Mouse (Mus musculus) ES-E14 (cell line): Measurements from ENCODE around the gene Plekhh2. TPM values are rescaled to one million over a fixed set of nuclear protein-coding genes. Genes with fewer than 3 reads are reported as not detected.

Experiments
- DNase-seq: peaks from one replicate; pipeline ENCODE4 v3.0.0-alpha.2; 2013; ENCODE audit warnings: low read depth, low spot score
- H3K27ac ChIP-seq: 2 replicates; pipeline ENCODE4 v1.5.1; 2012; ENCODE audit warnings: low read depth, mild to moderate bottlenecking, low read length, moderate library complexity, mixed read lengths; ENCODE audit not compliant: poor library complexity, insufficient read depth, severe bottlenecking
- H3K36me3 ChIP-seq: 2 replicates; pipeline ENCODE4 v1.6.1; 2012; ENCODE audit warnings: mild to moderate bottlenecking, low read length, moderate library complexity, mixed read lengths; ENCODE audit not compliant: control insufficient read depth, poor library complexity, insufficient read depth, severe bottlenecking
- H3K4me1 ChIP-seq, 2 experiments: fragments of 150-350 bp in 1 of 2; sonication (generic) in 1 of 2; 2 replicates each; pipeline ENCODE4 v1.6.1; 2012; ENCODE audit warnings: low read length in 2 of 2, mild to moderate bottlenecking in 1 of 2, mixed read lengths in 1 of 2; ENCODE audit not compliant: control insufficient read depth in 2 of 2, insufficient read depth in 2 of 2, poor library complexity in 1 of 2
- H3K4me3 ChIP-seq, 2 experiments: fragments of 150-350 bp in 1 of 2; sonication (generic) in 1 of 2; 2 replicates each; pipeline ENCODE4 v1.5.1; 2012; ENCODE audit warnings: low read length in 2 of 2, low read depth in 1 of 2, mild to moderate bottlenecking in 1 of 2, mixed read lengths in 1 of 2; ENCODE audit not compliant: insufficient read depth in 1 of 2, poor library complexity in 1 of 2, severe bottlenecking in 1 of 2
- H3K9ac ChIP-seq: 2 replicates; pipeline ENCODE4 v1.6.1; 2012; ENCODE audit warnings: low read depth, mild to moderate bottlenecking, low read length, mixed read lengths; ENCODE audit not compliant: poor library complexity, insufficient read depth, severe bottlenecking
- H3K9me3 ChIP-seq: fragments of 150-350 bp; sonication (generic); 2 replicates; pipeline ENCODE4 v1.6.1; 2012; ENCODE audit warnings: low read depth, mild to moderate bottlenecking, low read length; ENCODE audit not compliant: control insufficient read depth, insufficient read depth
- CHD2 ChIP-seq: IDR thresholded peaks from 2 replicates; pipeline ENCODE4 v1.6.1; 2014; ENCODE audit warnings: mild to moderate bottlenecking, low read depth, low read length, inconsistent platforms
- HCFC1 ChIP-seq: IDR thresholded peaks from 2 replicates; pipeline ENCODE4 v1.6.1; 2012; ENCODE audit warnings: low read length, inconsistent platforms, borderline replicate concordance; ENCODE audit not compliant: insufficient read depth
- MAFK ChIP-seq: IDR thresholded peaks from 2 replicates; pipeline ENCODE4 v1.6.1; 2014; ENCODE audit warnings: mild to moderate bottlenecking, low read depth, low read length, inconsistent platforms; ENCODE audit not compliant: insufficient read depth
- ZC3H11A ChIP-seq: IDR thresholded peaks from 2 replicates; pipeline ENCODE4 v1.6.1; 2012; ENCODE audit warnings: low read depth, mild to moderate bottlenecking, inconsistent platforms, low read length, borderline replicate concordance
- ZNF384 ChIP-seq: IDR thresholded peaks from 2 replicates; pipeline ENCODE4 v1.6.1; 2012; ENCODE audit warnings: low read depth, low read length, inconsistent platforms
- in situ Hi-C, 2 experiments: fragments of 600-800 bp; cut with MboI; formaldehyde crosslinking; loops; one replicate each; pipeline ENCODE4 v1.15.1; 2025; ENCODE audit warnings: low sequenced_read_pairs in 2 of 2, inconsistent platforms in 1 of 2; ENCODE audit not compliant: unreplicated experiment in 2 of 2
- total RNA-seq: library from RNA; depleted of rRNA; stranded (reverse); fragments of 300-350 nt; gene quantifications from 2 replicates; pipeline ENCODE4 v1.2.3, GENCODE M21; 2012

Gene Plekhh2
- total RNA-seq, 1 experiment, result 4.0 TPM

DNA sequence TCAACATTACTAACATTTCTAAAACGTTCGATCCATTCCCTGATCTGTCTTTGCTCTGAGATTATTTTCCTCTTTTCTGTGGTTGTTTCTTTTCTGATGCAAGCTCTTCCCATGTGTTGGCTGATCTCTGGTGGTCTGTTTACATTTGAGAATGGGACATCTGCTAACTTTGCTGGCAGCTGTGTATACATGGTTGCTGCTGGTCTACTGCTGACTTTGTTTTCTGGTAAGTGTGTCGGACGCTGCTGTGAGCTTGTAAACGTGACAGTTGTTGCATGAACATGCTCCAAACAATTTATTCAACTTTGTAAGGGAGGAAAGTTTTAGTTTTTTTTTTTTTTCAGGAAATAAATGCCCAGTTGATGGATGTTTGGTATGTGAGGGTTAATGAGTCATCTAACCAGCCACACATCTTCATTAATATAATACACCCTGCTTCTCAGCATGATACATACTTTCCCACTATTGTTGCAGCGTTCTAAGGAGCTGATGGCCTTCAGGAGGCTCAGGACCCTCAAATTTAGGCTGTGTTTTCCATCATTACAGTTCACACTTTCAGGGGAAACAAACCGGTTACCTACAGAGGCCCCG is 21.3 kb downstream of the Plekhh2 start:
- Histone ChIP-seq H3K4me3 (no peak overlapping the region), H3K9me3 (no peaks in the 10 kb centered on the region), H3K4me1 (no peaks in the 10 kb centered on the region; a peak in 1 of 4 replicates), H3K27ac (no peak overlapping the region), H3K36me3 (no peaks in the 10 kb centered on the region), H3K9ac (no peak overlapping the region)
- in situ Hi-C loops, result no loop called here
- TF ChIP-seq CHD2 (no peak), ZC3H11A (no peak), MAFK (no peak), HCFC1 (no peak), ZNF384 (no peak)
- DNase-seq, result no peak

DNA sequence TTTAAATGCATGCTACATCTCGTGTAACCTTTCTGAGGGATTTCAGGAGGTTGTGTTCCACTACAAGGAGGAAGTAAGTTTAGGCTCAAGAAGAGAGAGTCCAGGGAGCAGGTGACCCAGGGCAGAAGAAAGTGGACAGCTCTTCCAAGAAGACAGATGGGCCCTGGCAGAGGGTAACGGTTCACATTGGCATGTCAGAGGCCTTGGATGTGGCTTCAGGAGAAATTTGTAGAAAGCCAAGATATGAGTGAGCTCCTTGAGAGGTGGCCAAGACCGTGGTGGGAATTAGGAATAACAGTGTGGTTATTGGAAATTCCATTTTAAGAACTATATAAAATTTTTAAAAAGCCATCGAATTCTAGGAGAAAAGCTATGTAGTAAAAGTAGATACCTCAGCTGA is 22.1 kb downstream of the Plekhh2 start:
- no peak overlapping the region for H3K27ac ChIP-seq
- DNase-seq, result no peak
- no peak for TF ChIP-seq HCFC1
- TF ChIP-seq MAFK, result no peak
- no peak for TF ChIP-seq CHD2
- TF ChIP-seq ZNF384, result no peak
- no peaks in the 10 kb centered on the region for H3K36me3 ChIP-seq
- no peak overlapping the region for H3K4me3 ChIP-seq
- H3K4me1 ChIP-seq, result no peaks in the 10 kb centered on the region
- H3K9me3 ChIP-seq, result no peaks in the 10 kb centered on the region
- no peak overlapping the region for H3K9ac ChIP-seq
- in situ Hi-C loops, result no loop called here

DNA sequence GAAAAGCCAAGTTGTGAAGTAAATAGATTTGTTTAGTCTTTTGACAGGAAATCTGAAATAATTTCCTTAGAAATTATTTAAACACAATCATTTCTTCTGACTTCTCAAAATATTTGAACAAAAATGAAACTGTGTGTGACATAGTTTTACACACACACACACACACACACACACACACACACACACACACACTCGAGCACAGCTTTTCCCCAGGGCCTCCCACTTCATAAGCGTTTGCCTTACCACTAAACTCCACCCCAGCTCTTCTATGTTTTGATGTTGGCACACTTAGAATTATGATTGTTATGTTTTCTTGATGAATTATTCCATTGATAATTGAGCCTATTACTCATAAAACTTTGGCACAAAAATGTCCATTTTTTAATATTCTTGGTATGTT is 22.9 kb downstream of the Plekhh2 start:
- in situ Hi-C loops, result no loop called here
- H3K4me1 ChIP-seq, result no peaks in the 10 kb centered on the region
- no peak overlapping the region for H3K9ac ChIP-seq
- H3K36me3 ChIP-seq, result no peaks in the 10 kb centered on the region
- TF ChIP-seq HCFC1, result no peak
- TF ChIP-seq ZNF384, result no peak
- no peak for TF ChIP-seq ZC3H11A
- no peak for TF ChIP-seq CHD2
- no peak for TF ChIP-seq MAFK
- H3K9me3 ChIP-seq, result no peaks in the 10 kb centered on the region
- no peak for DNase-seq
- no peak overlapping the region for H3K27ac ChIP-seq
- H3K4me3 ChIP-seq, result no peak overlapping the region

DNA sequence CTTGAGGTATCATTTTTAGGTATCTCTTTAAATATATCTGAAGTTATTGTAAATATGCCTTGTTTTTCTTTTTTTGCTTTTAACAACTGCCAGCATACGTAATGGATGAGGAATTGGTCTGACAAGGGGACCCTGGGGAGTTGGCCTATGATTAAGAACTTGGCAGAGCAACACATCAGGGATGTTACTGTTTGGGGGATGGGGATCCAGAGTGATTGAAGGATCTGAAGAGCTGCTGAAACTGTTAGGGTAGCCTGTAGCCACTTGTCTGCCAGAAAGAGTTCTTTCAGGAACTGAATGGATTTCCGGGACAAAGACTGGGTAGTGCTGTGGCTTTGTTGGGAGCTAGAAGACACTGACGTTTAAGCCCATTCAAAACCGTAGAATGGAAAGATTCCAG is 23.5 kb downstream of the Plekhh2 start:
- in situ Hi-C loops, result no loop called here
- TF ChIP-seq CHD2, result no peak

DNA sequence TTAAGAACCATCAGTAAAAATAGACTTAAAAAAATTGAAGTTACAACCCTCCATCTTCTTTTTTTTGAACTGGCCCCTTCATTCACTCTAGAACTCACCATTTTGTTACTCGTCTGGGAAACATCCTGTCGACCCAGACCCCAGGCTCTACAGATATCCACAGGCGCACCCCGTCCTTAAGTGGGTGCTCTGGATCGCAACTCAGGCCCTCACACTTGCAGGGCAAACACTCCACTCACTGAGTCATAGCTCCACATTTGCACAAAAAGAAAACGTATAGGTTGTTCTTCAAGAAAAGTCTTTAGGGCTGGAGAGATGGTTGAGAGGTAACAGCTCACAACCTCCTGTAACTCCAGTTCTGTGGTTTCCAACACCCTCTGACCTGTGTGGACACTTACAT is 25.6 kb downstream of the Plekhh2 start:
- DNase-seq, result no peak
- TF ChIP-seq CHD2 (no peak), HCFC1 (no peak), MAFK (no peak), ZNF384 (no peak), ZC3H11A (no peak)
- Histone ChIP-seq H3K27ac (no peak overlapping the region), H3K4me3 (no peak overlapping the region), H3K9me3 (no peaks in the 10 kb centered on the region), H3K9ac (no peak overlapping the region), H3K4me1 (no peaks in the 10 kb centered on the region), H3K36me3 (no peaks in the 10 kb centered on the region)
- in situ Hi-C loops, result no loop called here

More for the DNA sequence above, 23.5 kb downstream of the Plekhh2 start:
- H3K4me3 ChIP-seq, result no peak overlapping the region
- H3K9me3 ChIP-seq, result no peaks in the 10 kb centered on the region
- no peak overlapping the region for H3K27ac ChIP-seq
- no peaks in the 10 kb centered on the region for H3K36me3 ChIP-seq
- no peaks in the 10 kb centered on the region for H3K4me1 ChIP-seq
- DNase-seq, result no peak
- H3K9ac ChIP-seq, result no peak overlapping the region
